Mouse (Mus musculus): ENCODE data around the gene Fbxo39. TPM values are rescaled to one million over a fixed set of nuclear protein-coding genes. Genes with fewer than 3 reads are reported as not detected.

Fbxo39 gene
- total and polyA plus RNA-seq, 3 experiments: not detected

GRCm38 (mm10) chr11:72362347-72362741 lies 48.1 kb downstream of the Fbxo39 start, which contains the start of gene Tekt1:
TSS of gene Tekt1 (minus strand) at chr11:72362442.
- Histone ChIP-seq H3K27me3 (ENCODE audit: control insufficient read depth in 1 of 2, insufficient read depth in 2 of 2, low read length in 2 of 2) (peaks cover 0 to 5% of the 10 kb centered on the region in 2 experiments; a peak in 2 of 4 replicates), H3K4me1 (ENCODE audit: control insufficient read depth in 1 of 2, insufficient read depth in 2 of 2, low read length in 2 of 2) (peaks cover 0 to 10% of the 10 kb centered on the region in 2 experiments; a peak in 1 of 4 replicates), H3K27ac (ENCODE audit: control insufficient read depth, low read depth, low read length) (no peak within 1 kb of the TSS), H3K9me3 (replicated peaks; ENCODE audit: insufficient read depth, low read length) (no peaks in the 10 kb centered on the region), H3K79me2 (ENCODE audit: control insufficient read depth, insufficient read depth, low read length, poor library complexity) (no peaks in the 10 kb centered on the region), H3K4me3 (ENCODE audit: control insufficient read depth in 1 of 2, insufficient read depth in 1 of 2, low read depth in 2 of 2, low read length in 2 of 2) (no peak within 1 kb of the TSS), H3K9ac (ENCODE audit: control insufficient read depth, low read depth, low read length, poor library complexity, severe bottlenecking) (no peak within 1 kb of the TSS), H3K36me3 (ENCODE audit: control insufficient read depth in 1 of 2, insufficient read depth in 2 of 2, low read length in 2 of 2) (peaks cover 0 to 7% of the 10 kb centered on the region in 2 experiments; a peak in 1 of 4 replicates)
- no peak for TF ChIP-seq ETS1 (IDR thresholded peaks at IDR 0.05; ENCODE audit: low read depth, low read length)
- no peak for TF ChIP-seq GABPA (IDR thresholded peaks at IDR 0.05; ENCODE audit: low read depth, low read length)
- TF ChIP-seq EP300 (IDR thresholded peaks at IDR 0.05; ENCODE audit: low read depth in 1 of 2, low read length in 2 of 2): no peak
- no peak for TF ChIP-seq USF1 (IDR thresholded peaks at IDR 0.05; ENCODE audit: low read depth, low read length)
- TF ChIP-seq TCF12 (IDR thresholded peaks at IDR 0.05; ENCODE audit: low read depth, low read length): no peak
- TF ChIP-seq E2F4 (IDR thresholded peaks at IDR 0.05; ENCODE audit: borderline replicate concordance, low read depth, low read length): no peak
- TF ChIP-seq TAL1 (IDR thresholded peaks at IDR 0.05; ENCODE audit: low read length): no peak
- TF ChIP-seq GATA1 (IDR thresholded peaks at IDR 0.05; ENCODE audit: low read depth, low read length): no peak
- TF ChIP-seq UBTF (IDR thresholded peaks at IDR 0.05; ENCODE audit: borderline replicate concordance, insufficient read depth, low read depth, low read length): no peak
- no peak for TF ChIP-seq RCOR1 (IDR thresholded peaks at IDR 0.05; ENCODE audit: low read depth, low read length)
- no peak for TF ChIP-seq SMC3 (IDR thresholded peaks at IDR 0.05; ENCODE audit: low read depth, low read length)
- no peak for TF ChIP-seq ZKSCAN1 (IDR thresholded peaks at IDR 0.05; ENCODE audit: low read depth, low read length)
- TF ChIP-seq CHD2 (IDR thresholded peaks at IDR 0.05; ENCODE audit: low read length): no peak
- TF ChIP-seq MYB (IDR thresholded peaks at IDR 0.05; ENCODE audit: low read depth, low read length): no peak
- no peak for TF ChIP-seq ZNF384 (IDR thresholded peaks at IDR 0.05; ENCODE audit: low read depth, low read length)
- no peak for TF ChIP-seq BHLHE40 (IDR thresholded peaks at IDR 0.05; ENCODE audit: borderline replicate concordance, low read depth, low read length)
- TF ChIP-seq RAD21 (IDR thresholded peaks at IDR 0.05; ENCODE audit: low read depth, low read length): no peak
- no peak for TF ChIP-seq MXI1 (IDR thresholded peaks at IDR 0.05; ENCODE audit: low read depth, low read length)
- no peak for TF ChIP-seq MYC (IDR thresholded peaks at IDR 0.05; ENCODE audit: low read depth, low read length)
- DNase-seq (ENCODE audit: low read depth, low spot score): no peak

GRCm38 (mm10) chr11:72363523-72364240 lies 49.4 kb downstream of the Fbxo39 start:
- Histone ChIP-seq H3K9ac (ENCODE audit: control insufficient read depth, low read depth, low read length, poor library complexity, severe bottlenecking) (no peak overlapping the region), H3K9me3 (replicated peaks; ENCODE audit: insufficient read depth, low read length) (no peaks in the 10 kb centered on the region), H3K4me1 (ENCODE audit: control insufficient read depth in 1 of 2, insufficient read depth in 2 of 2, low read length in 2 of 2) (peaks cover 0 to 10% of the 10 kb centered on the region in 2 experiments; a peak in 1 of 4 replicates), H3K36me3 (ENCODE audit: control insufficient read depth in 1 of 2, insufficient read depth in 2 of 2, low read length in 2 of 2) (peaks cover 0 to 7% of the 10 kb centered on the region in 2 experiments; a peak in 1 of 4 replicates), H3K4me3 (ENCODE audit: control insufficient read depth in 1 of 2, insufficient read depth in 1 of 2, low read depth in 2 of 2, low read length in 2 of 2) (peak overlapping the region in 1 of 2 experiments; percentile 1; a peak in 1 of 4 replicates), H3K27ac (ENCODE audit: control insufficient read depth, low read depth, low read length) (no peak overlapping the region), H3K79me2 (ENCODE audit: control insufficient read depth, insufficient read depth, low read length, poor library complexity) (no peaks in the 10 kb centered on the region), H3K27me3 (ENCODE audit: control insufficient read depth in 1 of 2, insufficient read depth in 2 of 2, low read length in 2 of 2) (peaks cover 0 to 5% of the 10 kb centered on the region in 2 experiments; a peak in 2 of 4 replicates)
- peak; percentile 79 for DNase-seq (ENCODE audit: low read depth, low spot score)
- TF ChIP-seq POLR2A (IDR thresholded peaks at IDR 0.05; ENCODE audit: control insufficient read depth in 1 of 2, insufficient read depth in 1 of 2, low read depth in 1 of 2, low read length in 2 of 2, poor library complexity in 1 of 2): no peak
- no peak for TF ChIP-seq CHD2 (IDR thresholded peaks at IDR 0.05; ENCODE audit: low read length)
- no peak for TF ChIP-seq ELF1 (IDR thresholded peaks at IDR 0.05; ENCODE audit: low read depth, low read length)
- TF ChIP-seq E2F4 (IDR thresholded peaks at IDR 0.05; ENCODE audit: borderline replicate concordance, low read depth, low read length): no peak
- TF ChIP-seq ZC3H11A (IDR thresholded peaks at IDR 0.05; ENCODE audit: low read depth, low read length): no peak
- no peak for TF ChIP-seq RCOR1 (IDR thresholded peaks at IDR 0.05; ENCODE audit: low read depth, low read length)
- no peak for TF ChIP-seq MEF2A (IDR thresholded peaks at IDR 0.05; ENCODE audit: extremely low read depth, insufficient replicate concordance, low read depth, low read length, poor library complexity, severe bottlenecking)
- TF ChIP-seq ETS1 (IDR thresholded peaks at IDR 0.05; ENCODE audit: low read depth, low read length): peak; percentile 95
- TF ChIP-seq POLR2AphosphoS5 (IDR thresholded peaks at IDR 0.05; ENCODE audit: borderline replicate concordance, low read depth, low read length): no peak
- TF ChIP-seq CHD1 (IDR thresholded peaks at IDR 0.05; ENCODE audit: low read depth, low read length): no peak
- no peak for TF ChIP-seq BHLHE40 (IDR thresholded peaks at IDR 0.05; ENCODE audit: borderline replicate concordance, low read depth, low read length)
- no peak for TF ChIP-seq ZMIZ1 (IDR thresholded peaks at IDR 0.05; ENCODE audit: low read depth, low read length)
- TF ChIP-seq HCFC1 (IDR thresholded peaks at IDR 0.05; ENCODE audit: low read depth, low read length): no peak
- TF ChIP-seq NRF1 (IDR thresholded peaks at IDR 0.05; ENCODE audit: insufficient read depth, low read depth, low read length, poor library complexity, severe bottlenecking): no peak
- TF ChIP-seq EP300 (IDR thresholded peaks at IDR 0.05; ENCODE audit: low read depth in 1 of 2, low read length in 2 of 2): peak; percentile 19 to 26; a peak in 2 of 4 replicates
- no peak for TF ChIP-seq GABPA (IDR thresholded peaks at IDR 0.05; ENCODE audit: low read depth, low read length)
- TF ChIP-seq UBTF (IDR thresholded peaks at IDR 0.05; ENCODE audit: borderline replicate concordance, insufficient read depth, low read depth, low read length): no peak
